Comparison of ENCODE assay signal across 8 mouse cellular contexts in genomic region chr6:84583371-84583770, GRCm38 (mm10). TPM values are rescaled to one million over a fixed set of nuclear protein-coding genes. Genes with fewer than 3 reads are reported as not detected.
DNase-seq lines count a peak whose midpoint lies in the region; ATAC-seq lines count a peak whose summit lies in the region.

No protein-coding gene starts in this region.

- no peak overlapping the region for H3K9ac ChIP-seq in forebrain, embryonic 16.5 days (replicated peaks; ENCODE audit: low read depth, low read length)

- no peaks in the 10 kb centered on the region for H3K9me3 ChIP-seq in forebrain, embryonic 16.5 days (ENCODE audit: control insufficient read depth, low read length)

- no peak overlapping the region for H3K27ac ChIP-seq in forebrain, embryonic 16.5 days (ENCODE audit: low read length)

- peak; percentile 63 for ATAC-seq in forebrain, embryonic 16.5 days

- peaks cover 66% of the 10 kb centered on the region for H3K27me3 ChIP-seq in forebrain, embryonic 16.5 days (replicated peaks; ENCODE audit: control insufficient read depth, insufficient read depth, low read length)

- 0% methylated on average over 25 of the region's 26 CpGs for WGBS in forebrain, embryonic 16.5 days

- intact Hi-C loops in heart, postnatal 36 days (cut with DNase I): loop anchor here (10.0 kb wide), 1 partner anchor 551 kb away; the partner anchor contains the start of gene Spr

- H3K4me2 ChIP-seq in forebrain, embryonic 16.5 days (ENCODE audit: low read length): peak overlapping the region; percentile 54

- no peaks in the 10 kb centered on the region for H3K36me3 ChIP-seq in forebrain, embryonic 16.5 days (ENCODE audit: control insufficient read depth, insufficient read depth)

- H3K4me1 ChIP-seq in forebrain, embryonic 16.5 days (replicated peaks; ENCODE audit: control insufficient read depth, insufficient read depth, low read length): peaks cover 52% of the 10 kb centered on the region

- H3K4me3 ChIP-seq in forebrain, embryonic 16.5 days (replicated peaks; ENCODE audit: low read length): peak overlapping the region; percentile 30

- peak; percentile 67 for DNase-seq in A20 (ENCODE audit: low read depth, low spot score)
- DNase-seq in adrenal gland, adult 2 months: peak; percentile 93
- peak; percentile 80 to 81 for DNase-seq in heart, postnatal 36 days
- peak; percentile 82 to 88 for DNase-seq in kidney, postnatal 4 days
- peak; percentile 70 for DNase-seq in lung, postnatal 25 days (ENCODE audit: low spot score)
- peak; percentile 53 for DNase-seq in right cerebral cortex, postnatal 25 days
- no peak for DNase-seq in Muller cell, postnatal 12 days (ENCODE audit: inconsistent ontology term)

RNA-seq across cellular contexts. Expression of gene Cyp26b1, which starts 10.3 kb away (rescaled TPM):
- total RNA-seq in adrenal gland, adult 2 months (2021): 10 to 100 TPM; 25.6 to 28.6 TPM
- polyA plus RNA-seq in adrenal gland, adult 2 months (2012; rRNA removed): 1.2 and 6.4 TPM in 2 replicates
- 3.6 and 6.2 TPM in 2 replicates for polyA plus RNA-seq in forebrain, embryonic 16.5 days (2015; fragmentation: Nextera tagmentation; extraction: Ambion mirVana)
- 10 to 100 TPM in 1 of 2 experiments, 1 to 10 TPM in 1; 6.0 to 16.9 TPM for total RNA-seq in heart, postnatal 36 days (2021)
